Mouse (Mus musculus) brown adipose tissue, adult 24 weeks (tissue): Measurements from ENCODE around the gene Cldn2. TPM values are rescaled to one million over a fixed set of nuclear protein-coding genes. Genes with fewer than 3 reads are reported as not detected.

Source experiments
- H3K27ac ChIP-seq: fragments of 200-500 bp; replicated peaks from 2 replicates; pipeline ENCODE4 v1.5.1; 2012; ENCODE audit warnings: low read depth, mild to moderate bottlenecking, low read length
- H3K4me1 ChIP-seq: fragments of 200-500 bp; 2 replicates; pipeline ENCODE4 v1.6.1; 2012; ENCODE audit warnings: low read length, mixed read lengths; ENCODE audit not compliant: control insufficient read depth, insufficient read depth, insufficient read length
- H3K4me3 ChIP-seq: fragments of 200-500 bp; 2 replicates; pipeline ENCODE4 v1.5.1; 2012; ENCODE audit warnings: low read depth, mild to moderate bottlenecking, low read length, moderate library complexity; ENCODE audit not compliant: insufficient read depth
- polyA plus RNA-seq: library from polyadenylated mRNA; stranded (reverse); fragments of >200 nt; gene quantifications from 2 replicates; pipeline ENCODE4 v1.2.4, GENCODE M21; 2012; ENCODE audit not compliant: missing spikeins, insufficient read depth, insufficient read length

Gene Cldn2
- polyA plus RNA-seq, 1 experiment: not detected

GRCm38 (mm10) chrX:139794072-139794845 is 6.4 kb upstream of the Cldn2 start:
- Histone ChIP-seq H3K27ac (no peak overlapping the region), H3K4me1 (no peaks in the 10 kb centered on the region), H3K4me3 (no peak overlapping the region)

- no peak overlapping the region for H3K27ac ChIP-seq
- no peak overlapping the region for H3K4me3 ChIP-seq
- no peaks in the 10 kb centered on the region; the same call in 1 of the 2 replicates for H3K4me1 ChIP-seq
These were observed 4.6 kb upstream of the Cldn2 start for GRCm38 (mm10) chrX:139796037-139796436.

GRCm38 (mm10) chrX:139797875-139798274 is 2.8 kb upstream of the Cldn2 start:
- H3K4me1 ChIP-seq: no peaks in the 10 kb centered on the region; the same call in 1 of the 2 replicates
- no peak overlapping the region for H3K27ac ChIP-seq
- no peak overlapping the region for H3K4me3 ChIP-seq

GRCm38 (mm10) chrX:139799953-139800352 is 675 bp upstream of the Cldn2 start:
- no peak overlapping the region for H3K27ac ChIP-seq
- no peak overlapping the region for H3K4me3 ChIP-seq
- H3K4me1 ChIP-seq: no peaks in the 10 kb centered on the region; the same call in 1 of the 2 replicates

GRCm38 (mm10) chrX:139803028-139803427 is 2.4 kb downstream of the Cldn2 start:
- no peak overlapping the region for H3K4me3 ChIP-seq
- H3K27ac ChIP-seq: no peak overlapping the region
- H3K4me1 ChIP-seq: no peaks in the 10 kb centered on the region; the same call in 1 of the 2 replicates

GRCm38 (mm10) chrX:139805918-139806317 is 5.3 kb downstream of the Cldn2 start:
- Histone ChIP-seq H3K4me1 (no peaks in the 10 kb centered on the region), H3K4me3 (no peak overlapping the region), H3K27ac (no peak overlapping the region)

GRCm38 (mm10) chrX:139807391-139807790 is 6.8 kb downstream of the Cldn2 start:
- H3K4me3 ChIP-seq: no peak overlapping the region
- no peaks in the 10 kb centered on the region for H3K4me1 ChIP-seq
- no peak overlapping the region for H3K27ac ChIP-seq

GRCm38 (mm10) chrX:139808085-139808484 is 7.5 kb downstream of the Cldn2 start:
- Histone ChIP-seq H3K27ac (no peak overlapping the region), H3K4me3 (no peak overlapping the region), H3K4me1 (no peaks in the 10 kb centered on the region)

- Histone ChIP-seq H3K4me3 (no peak overlapping the region), H3K27ac (no peak overlapping the region), H3K4me1 (no peaks in the 10 kb centered on the region)
These were observed 7.9 kb downstream of the Cldn2 start for GRCm38 (mm10) chrX:139808501-139808900.

- H3K27ac ChIP-seq: no peak overlapping the region
- H3K4me1 ChIP-seq: no peaks in the 10 kb centered on the region
- no peak overlapping the region for H3K4me3 ChIP-seq
These were observed 12.1 kb downstream of the Cldn2 start for GRCm38 (mm10) chrX:139812636-139813298.

GRCm38 (mm10) chrX:139813299-139814002 is 12.8 kb downstream of the Cldn2 start:
- Histone ChIP-seq H3K27ac (no peak overlapping the region), H3K4me1 (no peaks in the 10 kb centered on the region), H3K4me3 (no peak overlapping the region)

- no peaks in the 10 kb centered on the region for H3K4me1 ChIP-seq
- H3K4me3 ChIP-seq: no peak overlapping the region
- H3K27ac ChIP-seq: no peak overlapping the region
These were observed 13.5 kb downstream of the Cldn2 start for GRCm38 (mm10) chrX:139814018-139814635.

GRCm38 (mm10) chrX:139815201-139815600 is 14.6 kb downstream of the Cldn2 start:
- H3K4me3 ChIP-seq: no peak overlapping the region

GRCm38 (mm10) chrX:139825402-139825801 is 24.8 kb downstream of the Cldn2 start:
- Histone ChIP-seq H3K4me3 (no peak overlapping the region), H3K27ac (no peak overlapping the region), H3K4me1 (no peaks in the 10 kb centered on the region)

More at GRCm38 (mm10) chrX:139815201-139815600, 14.6 kb downstream of the Cldn2 start:
- Histone ChIP-seq H3K27ac (no peak overlapping the region), H3K4me1 (no peaks in the 10 kb centered on the region)

GRCm38 (mm10) chrX:139826926-139827325 is 26.3 kb downstream of the Cldn2 start:
- no peak overlapping the region for H3K4me3 ChIP-seq
- no peaks in the 10 kb centered on the region for H3K4me1 ChIP-seq
- H3K27ac ChIP-seq: no peak overlapping the region
